In the genomic region with DNA sequence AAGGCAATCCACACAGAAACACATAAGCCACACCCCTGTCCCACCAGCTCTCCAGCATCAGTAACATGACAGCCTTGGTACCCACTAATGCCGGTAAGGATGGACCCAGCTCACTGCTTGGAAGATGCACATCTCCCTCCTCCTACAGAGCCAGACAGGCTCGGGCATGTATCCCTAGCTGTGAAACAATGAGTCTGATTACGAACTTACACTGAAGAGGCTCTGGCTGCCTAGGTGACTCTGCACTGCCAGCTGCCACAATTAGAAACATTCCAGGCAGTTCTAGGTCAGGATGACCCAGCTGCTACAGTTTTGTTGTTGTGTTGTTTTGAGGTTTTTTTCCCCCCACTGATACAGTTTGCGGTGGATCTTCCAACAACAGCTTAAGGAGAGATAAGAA, we compare ENCODE assay signal across 23 mouse cellular contexts. TPM values are rescaled to one million over a fixed set of nuclear protein-coding genes. Genes with fewer than 3 reads are reported as not detected.
DNase-seq lines count a peak whose midpoint lies in the region; TF ChIP-seq lines count a peak whose summit lies in the region.
"Had no signal": no experiment of that assay in that cellular context is flagged by ENCODE, and none has a peak within 500 bp of the region (broad histone marks: within the 10 kb centered on the region; RNA-seq: fewer than 3 reads in every experiment).

No protein-coding gene starts in this region.

- H3K36me3 ChIP-seq in heart, adult 2 months (ENCODE audit: control insufficient read depth, insufficient read depth, low read length): no peaks in the 10 kb centered on the region
- H3K36me3 ChIP-seq in testis, adult 2 months (ENCODE audit: control insufficient read depth, insufficient read depth, low read length): no peaks in the 10 kb centered on the region
- peaks cover 4% of the 10 kb centered on the region; the same call in 1 of the 2 replicates for H3K36me3 ChIP-seq in heart, embryonic 10.5 days
- H3K36me3 ChIP-seq: forebrain, embryonic 12.5 days; hindbrain, embryonic 15.5 days; limb, embryonic 15.5 days; lung, embryonic 15.5 days had no signal

- no peak overlapping the region for H3K9ac ChIP-seq in heart, adult 2 months (ENCODE audit: low read depth, low read length)
- H3K9ac ChIP-seq: forebrain, embryonic 12.5 days; hindbrain, embryonic 15.5 days; limb, embryonic 15.5 days; liver, embryonic 14.5 days; lung, embryonic 15.5 days had no signal

- H3K4me3 ChIP-seq in heart, adult 2 months: no peak overlapping the region
- no peak overlapping the region for H3K4me3 ChIP-seq in testis, adult 2 months (ENCODE audit: control insufficient read depth, low read depth, low read length)
- no peak overlapping the region for H3K4me3 ChIP-seq in heart, embryonic 10.5 days
- H3K4me3 ChIP-seq: forebrain, embryonic 12.5 days; hindbrain, embryonic 15.5 days; left cerebral cortex, adult 2 months; limb, embryonic 15.5 days; lung, embryonic 15.5 days had no signal

- intact Hi-C loops in heart, adult 2 months (cut with DNase I): no loop called here
- intact Hi-C loops in heart, postnatal 25 days (cut with DNase I): no loop called here
- intact Hi-C loops in left cerebral cortex, postnatal 36 days (cut with DNase I): no loop called here

- no peak for TF ChIP-seq POLR2A in heart, adult 2 months (IDR thresholded peaks at IDR 0.05; ENCODE audit: insufficient read depth, low read depth, low read length)
- TF ChIP-seq POLR2A in testis, adult 2 months (IDR thresholded peaks at IDR 0.05; ENCODE audit: control insufficient read depth, low read depth, low read length): no peak

- no peaks in the 10 kb centered on the region for H3K9me3 ChIP-seq in heart, embryonic 10.5 days
- H3K9me3 ChIP-seq: forebrain, embryonic 12.5 days; hindbrain, embryonic 15.5 days; limb, embryonic 15.5 days; lung, embryonic 15.5 days had no signal

- TF ChIP-seq EP300 in heart, adult 2 months (IDR thresholded peaks at IDR 0.05; ENCODE audit: insufficient read depth, low read depth, low read length): no peak

- peak; percentile 18 to 22 for DNase-seq in heart, adult 2 months
- no peak for DNase-seq in heart, postnatal 25 days (ENCODE audit: low spot score)
- no peak for DNase-seq in testis, postnatal 10 days (ENCODE audit: low spot score)
- peak; percentile 71 for DNase-seq in heart, embryonic 10.5 days (ENCODE audit: low spot score)
- DNase-seq in adrenal gland, postnatal 36 days: no peak
- no peak for DNase-seq in left cerebral cortex, postnatal 36 days (ENCODE audit: low spot score in 2 of 2)
- DNase-seq: adrenal gland, postnatal 14 days; cerebellum, adult 9-10 months; gastrocnemius, postnatal 10 days; kidney, adult 2 months; kidney, postnatal 10 days; left cerebral cortex, postnatal 4 days; lung, postnatal 4 days; thymus, adult 18-20 months; thymus, postnatal 36 days had no signal

- no peaks in the 10 kb centered on the region for H3K4me1 ChIP-seq in heart, adult 2 months (ENCODE audit: control insufficient read depth, insufficient read depth, low read length)
- peaks cover 4% of the 10 kb centered on the region; the same call in 1 of the 2 replicates for H3K4me1 ChIP-seq in testis, adult 2 months (ENCODE audit: control insufficient read depth, insufficient read depth, low read length)
- peaks cover 30% of the 10 kb centered on the region for H3K4me1 ChIP-seq in heart, embryonic 10.5 days
- H3K4me1 ChIP-seq: forebrain, embryonic 12.5 days; hindbrain, embryonic 15.5 days; limb, embryonic 15.5 days; lung, embryonic 15.5 days had no signal

- H3K27me3 ChIP-seq in heart, adult 2 months (ENCODE audit: control insufficient read depth, insufficient read depth, low read length): no peaks in the 10 kb centered on the region
- no peaks in the 10 kb centered on the region for H3K27me3 ChIP-seq in testis, adult 2 months (ENCODE audit: control insufficient read depth, insufficient read depth, low read length)
- no peaks in the 10 kb centered on the region for H3K27me3 ChIP-seq in heart, embryonic 10.5 days (ENCODE audit: insufficient read depth, poor library complexity, severe bottlenecking)
- H3K27me3 ChIP-seq: forebrain, embryonic 12.5 days; hindbrain, embryonic 15.5 days; limb, embryonic 15.5 days; lung, embryonic 15.5 days had no signal

- no peaks in the 10 kb centered on the region for H3K79me2 ChIP-seq in heart, adult 2 months (replicated peaks; ENCODE audit: control insufficient read depth, insufficient read depth, low read length)

- peak overlapping the region; percentile 40 for H3K27ac ChIP-seq in heart, adult 2 months
- H3K27ac ChIP-seq in testis, adult 2 months (ENCODE audit: control insufficient read depth, insufficient read depth, low read depth, low read length): peak overlapping the region; percentile 54
- peak overlapping the region; percentile 22; the same call in 1 of the 2 replicates for H3K27ac ChIP-seq in heart, embryonic 10.5 days
- H3K27ac ChIP-seq: forebrain, embryonic 12.5 days; hindbrain, embryonic 15.5 days; left cerebral cortex, adult 2 months; limb, embryonic 15.5 days; liver, embryonic 14.5 days; lung, embryonic 15.5 days had no signal

- no peak for TF ChIP-seq CTCF in heart, adult 2 months (IDR thresholded peaks at IDR 0.05)
- no peak for TF ChIP-seq CTCF in testis, adult 2 months (IDR thresholded peaks at IDR 0.05; ENCODE audit: control insufficient read depth, insufficient read depth, insufficient replicate concordance, low read depth, low read length)

- WGBS in heart, adult 2 months: 35% methylated on average over 4 of the region's 4 CpGs
- WGBS in heart, embryonic 10.5 days: 36% methylated on average over 4 of the region's 4 CpGs

RNA-seq across cellular contexts. Expression of a gene that starts 40.4 kb away (rescaled TPM):
- under 1 TPM; 0.25 to 0.39 TPM for total RNA-seq in heart, adult 2 months (2021)
- 0.44 and 0.51 TPM in 2 replicates for polyA plus RNA-seq in heart, adult 2 months (2012; rRNA removed)
- total RNA-seq in heart, postnatal 25 days (2021): under 1 TPM; 0.31 TPM
- polyA plus RNA-seq in testis, adult 2 months (2012; rRNA removed): 2.6 and 3.1 TPM in 2 replicates
- polyA plus RNA-seq in heart, embryonic 10.5 days (2016; fragmentation: Nextera tagmentation; extraction: Ambion mirVana): 5.5 TPM in 2 replicates
- total RNA-seq in adrenal gland, postnatal 36 days (2021): 10 to 100 TPM; 29.2 to 77.1 TPM
- 1 to 10 TPM; 1.5 to 1.9 TPM for total RNA-seq in left cerebral cortex, postnatal 36 days (2021)
- total RNA-seq: megakaryocyte-erythroid progenitor cell, adult 5-6 weeks had no signal

RNA-seq across cellular contexts. Expression of a gene that starts 50.5 kb away (rescaled TPM):
- 10 to 100 TPM; 79.1 to 84.1 TPM for total RNA-seq in heart, adult 2 months (2021)
- 46.7 and 87.4 TPM in 2 replicates for polyA plus RNA-seq in heart, adult 2 months (2012; rRNA removed)
- total RNA-seq in heart, postnatal 25 days (2021): 10 to 100 TPM; 67.2 to 69.3 TPM
- 3.2 and 5.0 TPM in 2 replicates for polyA plus RNA-seq in testis, adult 2 months (2012; rRNA removed)
- polyA plus RNA-seq in heart, embryonic 10.5 days (2016; fragmentation: Nextera tagmentation; extraction: Ambion mirVana): 52.8 and 63.4 TPM in 2 replicates
- 10 to 100 TPM; 33.8 to 39.0 TPM for total RNA-seq in adrenal gland, postnatal 36 days (2021)
- 10 to 100 TPM; 32.4 to 37.5 TPM for total RNA-seq in left cerebral cortex, postnatal 36 days (2021)

Comparison
In these comparisons a context has a peak if more than half of its experiments do, and no peak if none do; other contexts are left out.
1. DNase-seq: peak in heart, adult 2 months (2 of 2) and heart, embryonic 10.5 days (single experiment); none in heart, postnatal 25 days (single experiment), testis, postnatal 10 days (single experiment), adrenal gland, postnatal 36 days (0 of 2) and left cerebral cortex, postnatal 36 days (0 of 2).
2. RNA of a gene that starts 40.4 kb away (total RNA-seq): 29.2 to 77.1 TPM in adrenal gland, postnatal 36 days; 1.5 to 1.9 TPM in left cerebral cortex, postnatal 36 days, 0.25 to 0.39 TPM in heart, adult 2 months and 0.31 TPM in heart, postnatal 25 days; every median in the first group is over 10 times any median in the second.
3. Peak in every context shown above with its lines, with median percentiles within 50 percentile points of each other: H3K27ac ChIP-seq.